Mouse (Mus musculus) limb, embryonic 14.5 days (tissue): ENCODE results near the gene Prelp. TPM values are rescaled to one million over a fixed set of nuclear protein-coding genes. Genes with fewer than 3 reads are reported as not detected.

Experiments
- ATAC-seq: fragments of 200-750 bp; cut with Nextera tagmentation; 2 replicates; pipeline ENCODE4 v1.8.0; 2017; ENCODE audit warnings: low read depth, moderate number of reproducible peaks, moderate TSS enrichment; ENCODE audit not compliant: low FRiP score
- DNase-seq: peaks from one replicate; pipeline ENCODE4 v3.0.0-alpha.2; 2015; ENCODE audit warnings: low spot score
- H3K27ac ChIP-seq: fragments of 300-500 bp; sonication (generic); replicated peaks from 2 replicates; pipeline ENCODE4 v1.5.1; 2014; ENCODE audit warnings: low read depth, mild to moderate bottlenecking, low read length, moderate library complexity, mixed read lengths
- H3K27me3 ChIP-seq: fragments of 300-500 bp; sonication (generic); 2 replicates; pipeline ENCODE4 v1.6.1; 2014; ENCODE audit warnings: low read length, mixed read lengths; ENCODE audit not compliant: control insufficient read depth, insufficient read depth
- H3K36me3 ChIP-seq: fragments of 300-500 bp; sonication (generic); 2 replicates; pipeline ENCODE4 v1.6.1; 2014; ENCODE audit warnings: mild to moderate bottlenecking, low read length, moderate library complexity, mixed read lengths; ENCODE audit not compliant: control insufficient read depth, insufficient read depth
- H3K4me1 ChIP-seq: fragments of 300-500 bp; sonication (generic); 2 replicates; pipeline ENCODE4 v1.6.1; 2014; ENCODE audit warnings: antibody characterized with exemption, low read length, mixed read lengths; ENCODE audit not compliant: control insufficient read depth, insufficient read depth
- H3K4me2 ChIP-seq: fragments of 300-500 bp; sonication (generic); replicated peaks from 2 replicates; pipeline ENCODE4 v1.6.1; 2014; ENCODE audit warnings: low read depth, mild to moderate bottlenecking, low read length, moderate library complexity; ENCODE audit not compliant: severe bottlenecking
- H3K4me3 ChIP-seq: fragments of 300-500 bp; sonication (generic); replicated peaks from 2 replicates; pipeline ENCODE4 v1.5.1; 2014; ENCODE audit warnings: low read length
- H3K9ac ChIP-seq: fragments of 300-500 bp; sonication (generic); 2 replicates; pipeline ENCODE4 v1.6.1; 2014; ENCODE audit warnings: mild to moderate bottlenecking, low read depth, low read length, moderate library complexity; ENCODE audit not compliant: severe bottlenecking
- H3K9me3 ChIP-seq: fragments of 300-500 bp; sonication (generic); 2 replicates; pipeline ENCODE4 v1.6.1; 2016; ENCODE audit warnings: low read length; ENCODE audit not compliant: control insufficient read depth
- POLR2A ChIP-seq: fragments of 200-500 bp; IDR thresholded peaks from 2 replicates; pipeline ENCODE4 v1.8.0; 2012; ENCODE audit warnings: inconsistent platforms, mild to moderate bottlenecking, moderate library complexity, borderline replicate concordance; ENCODE audit not compliant: insufficient read depth, insufficient read length; ENCODE audit errors: extremely low read depth
- WGBS: fragments of 180-500 bp; shearing (Covaris S2); extraction: QIAGEN DNeasy Blood & Tissue Kit; methylation state at CpG from one replicate; pipeline ENCODE4 v1.1.7; 2014; 5-methylcytosine and 5-hydroxymethylcytosine counted together
- polyA plus RNA-seq, 2 experiments: library from polyadenylated mRNA; depleted of rRNA in 1 of 2; stranded (reverse) in 1 of 2; unstranded in 1 of 2; fragments of >200 nt; fragmentation: Nextera tagmentation in 1 of 2; extraction: Ambion mirVana in 1 of 2; gene quantifications; 2 replicates each; pipeline versions ENCODE4 v1.2.1 to v1.2.3; 2012 to 2014

The Prelp gene
- polyA plus RNA-seq (2012; rRNA removed) (24.5 and 30.3 TPM in 2 replicates), polyA plus RNA-seq (2014; fragmentation: Nextera tagmentation; extraction: Ambion mirVana) (13.9 TPM in 2 replicates)

- 9% methylated on average over 8 of the region's 8 CpGs for WGBS
- H3K4me2 ChIP-seq: peak within 1 kb of the TSS; percentile 35
- peak within 1 kb of the TSS; percentile 18 for H3K4me3 ChIP-seq
- peak; percentile 69; the same call in 1 of the 2 replicates for ATAC-seq
- peak; percentile 71 for DNase-seq
- H3K36me3 ChIP-seq: no peaks in the 10 kb centered on the region
- H3K9me3 ChIP-seq: no peaks in the 10 kb centered on the region
- H3K27ac ChIP-seq: peak within 1 kb of the TSS; percentile 58
- no peak for TF ChIP-seq POLR2A
- H3K4me1 ChIP-seq: peaks cover 35% of the 10 kb centered on the region
- H3K9ac ChIP-seq: peak within 1 kb of the TSS; percentile 37
- H3K27me3 ChIP-seq: no peaks in the 10 kb centered on the region
Measured at GRCm38 (mm10) chr1:133921304-133921751, at the start of gene Prelp. Gene Prelp (minus strand): TSS chr1:133921414.

GRCm38 (mm10) chr1:133969427-133969826 lies 48.2 kb upstream of the Prelp start:
- Histone ChIP-seq H3K4me3 (no peak overlapping the region), H3K27ac (no peak overlapping the region), H3K4me2 (no peak overlapping the region), H3K9me3 (no peaks in the 10 kb centered on the region), H3K4me1 (peaks cover 17% of the 10 kb centered on the region; the same call in 1 of the 2 replicates), H3K36me3 (no peaks in the 10 kb centered on the region), H3K27me3 (no peaks in the 10 kb centered on the region), H3K9ac (no peak overlapping the region)
- WGBS: 90% methylated on average over 8 of the region's 8 CpGs
- TF ChIP-seq POLR2A: no peak
- DNase-seq (no peak), ATAC-seq (no peak)

GRCm38 (mm10) chr1:133968788-133969325 lies 47.6 kb upstream of the Prelp start:
- Histone ChIP-seq H3K36me3 (no peaks in the 10 kb centered on the region), H3K4me2 (no peak overlapping the region), H3K27ac (no peak overlapping the region), H3K9me3 (no peaks in the 10 kb centered on the region), H3K4me1 (peaks cover 17% of the 10 kb centered on the region; the same call in 1 of the 2 replicates), H3K9ac (no peak overlapping the region), H3K27me3 (no peaks in the 10 kb centered on the region), H3K4me3 (no peak overlapping the region)
- ATAC-seq (no peak), DNase-seq (no peak)
- TF ChIP-seq POLR2A: no peak
- 56% methylated on average over 4 of the region's 4 CpGs for WGBS

GRCm38 (mm10) chr1:133967481-133968017 lies 46.3 kb upstream of the Prelp start:
- Histone ChIP-seq H3K4me2 (no peak overlapping the region), H3K9ac (no peak overlapping the region), H3K27ac (no peak overlapping the region), H3K4me3 (no peak overlapping the region), H3K27me3 (no peaks in the 10 kb centered on the region), H3K4me1 (peaks cover 17% of the 10 kb centered on the region; the same call in 1 of the 2 replicates), H3K36me3 (no peaks in the 10 kb centered on the region), H3K9me3 (no peaks in the 10 kb centered on the region)
- ATAC-seq (no peak), DNase-seq (no peak)
- WGBS: 60% methylated on average over 7 of the region's 7 CpGs
- TF ChIP-seq POLR2A: no peak

GRCm38 (mm10) chr1:133966044-133966443 lies 44.8 kb upstream of the Prelp start:
- H3K4me3 ChIP-seq: no peak overlapping the region
- peaks cover 27% of the 10 kb centered on the region for H3K4me1 ChIP-seq
- no peak for ATAC-seq
- no peak overlapping the region for H3K4me2 ChIP-seq
- H3K9me3 ChIP-seq: no peaks in the 10 kb centered on the region
- H3K9ac ChIP-seq: no peak overlapping the region
- no peak for TF ChIP-seq POLR2A
- H3K27me3 ChIP-seq: no peaks in the 10 kb centered on the region
- 36% methylated on average over 2 of the region's 2 CpGs for WGBS
- H3K27ac ChIP-seq: peak overlapping the region; percentile 65
- no peaks in the 10 kb centered on the region for H3K36me3 ChIP-seq
- DNase-seq: no peak
